Mouse (Mus musculus) cerebellum, adult 2 months (tissue): Measurements from ENCODE around the gene Gcc1. TPM values are rescaled to one million over a fixed set of nuclear protein-coding genes. Genes with fewer than 3 reads are reported as not detected.

Source experiments
- DNase-seq, 2 experiments: peaks; one replicate each; pipeline ENCODE4 v3.0.0; 2021
- H3K27ac ChIP-seq: fragments of 200-500 bp; 2 replicates; pipeline ENCODE4 v1.5.1; 2012; ENCODE audit warnings: low read length, control low read depth, inconsistent platforms; ENCODE audit not compliant: insufficient read depth
- H3K27me3 ChIP-seq: fragments of 200-500 bp; 2 replicates; pipeline ENCODE4 v1.6.1; 2012; ENCODE audit warnings: inconsistent platforms, mild to moderate bottlenecking, low read length, moderate library complexity; ENCODE audit not compliant: control insufficient read depth, insufficient read depth
- H3K4me1 ChIP-seq: fragments of 200-500 bp; 2 replicates; pipeline ENCODE4 v1.6.1; 2011; ENCODE audit warnings: low read length; ENCODE audit not compliant: control insufficient read depth, insufficient read depth
- H3K4me3 ChIP-seq: fragments of 200-500 bp; replicated peaks from 2 replicates; pipeline ENCODE3; 2011; ENCODE audit warnings: mild to moderate bottlenecking, low read depth, low read length, control low read depth; ENCODE audit not compliant: insufficient read depth
- CTCF ChIP-seq: fragments of 200-500 bp; IDR thresholded peaks from 2 replicates; pipeline ENCODE4 v1.5.1; 2011; ENCODE audit warnings: low read depth, mild to moderate bottlenecking, control low read depth, low read length, moderate library complexity, borderline replicate concordance; ENCODE audit not compliant: insufficient read depth
- POLR2A ChIP-seq: fragments of 200-500 bp; IDR thresholded peaks from 2 replicates; pipeline ENCODE4 v1.6.1; 2011; ENCODE audit warnings: low read length, control low read depth, borderline replicate concordance; ENCODE audit not compliant: insufficient read depth
- WGBS: fragments of 180-500 bp; shearing (Covaris S2); methylation state at CpG from one replicate; pipeline ENCODE4 v1.1.7; 2018; 5-methylcytosine and 5-hydroxymethylcytosine counted together
- polyA plus RNA-seq: library from polyadenylated mRNA; depleted of rRNA; stranded (reverse); fragments of >200 nt; gene quantifications from 2 replicates; pipeline ENCODE4 v1.2.3, GENCODE M21; 2012; rRNA removed

The Gcc1 gene
- polyA plus RNA-seq = 12.4 and 13.0 TPM in 2 replicates

GRCm38 (mm10) chr6:28428290-28428689 lies at the start of gene Gcc1:
Gene Gcc1, minus strand, starts transcription at chr6:28428390.
- no peak for TF ChIP-seq POLR2A
- TF ChIP-seq CTCF = no peak
- 93% methylated on average over 3 of the region's 3 CpGs for WGBS

GRCm38 (mm10) chr6:28474839-28475238 lies 46.6 kb upstream of the Gcc1 start, which contains the start of gene Snd1:
Gene Snd1, plus strand, starts transcription at chr6:28475139.
- DNase-seq = no peak
- TF ChIP-seq CTCF (no peak), POLR2A (no peak)
- 87% methylated on average over 5 of the region's 5 CpGs for WGBS

More at GRCm38 (mm10) chr6:28428290-28428689, at the start of gene Gcc1:
- H3K4me1 ChIP-seq = peaks cover 26% of the 10 kb centered on the region
- no peaks in the 10 kb centered on the region for H3K27me3 ChIP-seq
- no peak within 1 kb of the TSS for H3K4me3 ChIP-seq
- no peak for DNase-seq
- H3K27ac ChIP-seq = no peak within 1 kb of the TSS

GRCm38 (mm10) chr6:28474211-28474610 lies 46.0 kb upstream of the Gcc1 start:
- 94% methylated on average over 4 of the region's 4 CpGs for WGBS

More at GRCm38 (mm10) chr6:28474839-28475238, 46.6 kb upstream of the Gcc1 start, which contains the start of gene Snd1:
- Histone ChIP-seq H3K4me1 (no peaks in the 10 kb centered on the region), H3K27me3 (no peaks in the 10 kb centered on the region), H3K4me3 (no peak within 1 kb of the TSS), H3K27ac (no peak within 1 kb of the TSS)

DNA sequence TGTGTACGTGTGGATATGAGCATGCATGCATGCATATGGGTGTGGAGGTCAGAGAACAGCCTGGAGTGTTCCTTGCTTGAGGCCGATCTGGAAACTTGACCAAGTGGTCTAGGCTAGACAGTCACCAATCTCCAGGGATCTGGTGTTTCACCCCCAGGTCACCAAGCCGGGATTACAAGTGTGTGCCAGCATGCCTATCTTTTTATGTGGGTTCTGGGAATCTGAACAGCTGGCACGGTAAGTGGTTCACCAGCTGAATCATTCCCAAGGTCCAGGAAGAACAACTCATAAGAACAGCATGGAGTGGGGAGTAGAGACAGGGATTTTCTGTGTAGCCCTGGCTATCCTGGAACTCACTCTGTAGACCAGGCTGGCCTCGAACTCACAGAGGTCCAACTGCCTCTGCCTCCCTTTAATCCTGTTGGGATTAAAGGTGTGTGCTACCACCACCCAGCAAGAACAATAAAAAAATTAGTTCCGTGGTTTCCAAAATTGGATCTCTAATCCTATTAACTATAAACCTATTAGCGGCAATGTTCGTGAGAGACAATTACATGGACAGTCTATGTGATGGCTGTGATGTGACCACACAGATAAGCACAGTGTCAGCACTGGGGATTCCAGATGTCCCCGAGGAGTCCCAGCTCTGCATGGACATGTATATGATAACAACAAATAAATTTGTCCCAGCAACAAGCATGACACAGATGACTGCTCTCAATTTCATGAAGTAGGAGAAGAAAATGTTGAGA lies 43.3 kb upstream of the Gcc1 start:
- H3K4me3 ChIP-seq = no peak overlapping the region
- WGBS = 84% methylated on average over 9 of the region's 9 CpGs
- H3K4me1 ChIP-seq = no peaks in the 10 kb centered on the region
- DNase-seq = no peak
- H3K27ac ChIP-seq = no peak overlapping the region
- H3K27me3 ChIP-seq = no peaks in the 10 kb centered on the region
- no peak for TF ChIP-seq CTCF
- no peak for TF ChIP-seq POLR2A

More at GRCm38 (mm10) chr6:28474211-28474610, 46.0 kb upstream of the Gcc1 start:
- Histone ChIP-seq H3K4me1 (no peaks in the 10 kb centered on the region), H3K4me3 (no peak overlapping the region), H3K27me3 (no peaks in the 10 kb centered on the region), H3K27ac (no peak overlapping the region)
- no peak for DNase-seq
- no peak for TF ChIP-seq POLR2A
- no peak for TF ChIP-seq CTCF

DNA sequence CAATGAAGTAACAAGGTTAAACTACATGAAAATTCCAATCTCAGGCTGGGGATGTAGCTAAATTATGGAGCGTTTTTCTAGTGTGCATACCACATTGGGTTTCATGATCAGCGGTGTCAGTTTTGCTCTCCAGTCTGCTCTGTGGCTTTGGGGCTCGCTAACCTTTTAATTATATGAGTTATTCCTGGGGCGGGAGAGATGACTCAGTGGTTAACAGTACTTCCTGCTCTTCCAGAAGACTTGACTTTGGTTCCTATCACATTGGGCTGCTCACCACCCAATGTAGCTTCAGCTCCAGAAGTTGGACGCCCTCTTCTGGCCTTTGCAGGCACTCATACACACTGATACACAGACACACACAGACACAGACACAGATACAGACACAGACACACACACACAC lies 42.4 kb upstream of the Gcc1 start:
- Histone ChIP-seq H3K27me3 (no peaks in the 10 kb centered on the region), H3K4me3 (no peak overlapping the region), H3K4me1 (no peaks in the 10 kb centered on the region), H3K27ac (no peak overlapping the region)
- WGBS = 83% methylated on average over 5 of the region's 5 CpGs
- no peak for TF ChIP-seq CTCF
- no peak for TF ChIP-seq POLR2A
- DNase-seq = no peak

GRCm38 (mm10) chr6:28470017-28470602 lies 41.9 kb upstream of the Gcc1 start:
- no peak overlapping the region for H3K27ac ChIP-seq
- no peaks in the 10 kb centered on the region for H3K4me1 ChIP-seq
- H3K4me3 ChIP-seq = no peak overlapping the region
- TF ChIP-seq POLR2A (no peak), CTCF (no peak)
- no peaks in the 10 kb centered on the region for H3K27me3 ChIP-seq
- DNase-seq = no peak
- WGBS = 65% methylated on average over 4 of the region's 4 CpGs

GRCm38 (mm10) chr6:28464630-28465029 lies 36.4 kb upstream of the Gcc1 start:
- H3K27me3 ChIP-seq = no peaks in the 10 kb centered on the region
- 69% methylated on average over 6 of the region's 6 CpGs for WGBS
- no peak overlapping the region for H3K4me3 ChIP-seq
- no peak overlapping the region for H3K27ac ChIP-seq
- TF ChIP-seq CTCF (no peak), POLR2A (no peak)
- no peaks in the 10 kb centered on the region for H3K4me1 ChIP-seq
- no peak for DNase-seq

- H3K27ac ChIP-seq = no peak overlapping the region
- peak; percentile 80 to 84 for DNase-seq
- H3K27me3 ChIP-seq = no peaks in the 10 kb centered on the region
- no peak overlapping the region for H3K4me3 ChIP-seq
- WGBS = 7% methylated on average over 5 of the region's 5 CpGs
- TF ChIP-seq CTCF (peak; percentile 75), POLR2A (no peak)
- no peaks in the 10 kb centered on the region for H3K4me1 ChIP-seq
Observed at GRCm38 (mm10) chr6:28460534-28460933, 32.3 kb upstream of the Gcc1 start.
